Mouse (Mus musculus) kidney, postnatal 0 days (tissue): ENCODE measurements at regions not wholly inside any gene's neighbourhood (a gene's known extent, or its start where the extent isn't known, plus 50 kb on each side); places are given as distances from the start of the nearest gene placed in this dataset.
A peak's percentile ranks its signal among the peaks of the same experiment; 100 is the strongest.
"Not testable (repeated sequence)": the region's sequence is repeated elsewhere in the genome, so short reads cannot be mapped to it uniquely, and the experiment has no call there.

Experiments used
- ATAC-seq: fragments of 200-750 bp; cut with Nextera tagmentation; replicated peaks from 2 replicates; pipeline ENCODE4 v1.8.0; 2017; ENCODE audit warnings: low read depth, moderate number of reproducible peaks, moderate TSS enrichment, moderate library complexity; ENCODE audit not compliant: low FRiP score
- DNase-seq: peaks from one replicate; pipeline ENCODE4 v3.0.0-alpha.2; 2016; ENCODE audit warnings: low spot score
- H3K27ac ChIP-seq: fragments of 300-500 bp; sonication (generic); 2 replicates; pipeline ENCODE4 v1.5.1; 2014; ENCODE audit warnings: mild to moderate bottlenecking
- H3K27me3 ChIP-seq: fragments of 300-500 bp; sonication (generic); 2 replicates; pipeline ENCODE4 v1.6.1; 2014; ENCODE audit warnings: low read length, mixed read lengths; ENCODE audit not compliant: insufficient read depth
- H3K36me3 ChIP-seq: fragments of 300-500 bp; sonication (generic); 2 replicates; pipeline ENCODE4 v1.6.1; 2014; ENCODE audit warnings: low read length, mixed read lengths; ENCODE audit not compliant: insufficient read depth
- H3K4me1 ChIP-seq: fragments of 300-500 bp; sonication (generic); replicated peaks from 2 replicates; pipeline ENCODE4 v1.6.1; 2014; ENCODE audit warnings: antibody characterized with exemption, low read length, mixed read lengths; ENCODE audit not compliant: insufficient read depth
- H3K4me2 ChIP-seq: fragments of 300-500 bp; sonication (generic); 2 replicates; pipeline ENCODE4 v1.6.1; 2014; ENCODE audit warnings: mild to moderate bottlenecking, low read length, moderate library complexity, mixed read lengths
- H3K4me3 ChIP-seq: fragments of 300-500 bp; sonication (generic); replicated peaks from 2 replicates; pipeline ENCODE4 v1.5.1; 2014; ENCODE audit warnings: low read depth, low read length
- H3K9ac ChIP-seq: fragments of 300-500 bp; sonication (generic); 2 replicates; pipeline ENCODE4 v1.6.1; 2014; ENCODE audit warnings: low read depth, low read length
- H3K9me3 ChIP-seq: fragments of 300-500 bp; sonication (generic); replicated peaks from 2 replicates; pipeline ENCODE4 v1.6.1; 2016; ENCODE audit warnings: low read length, inconsistent platforms, mixed read lengths
- CTCF ChIP-seq: IDR thresholded peaks from 2 replicates; pipeline ENCODE4 v1.5.1; 2016; ENCODE audit warnings: antibody characterized with exemption, low read depth, mild to moderate bottlenecking, moderate library complexity
- WGBS: fragments of 180-500 bp; shearing (Covaris S2); extraction: QIAGEN DNeasy Blood & Tissue Kit; methylation state at CpG from one replicate; pipeline ENCODE4 v1.1.7; 2014; 5-methylcytosine and 5-hydroxymethylcytosine counted together

DNA sequence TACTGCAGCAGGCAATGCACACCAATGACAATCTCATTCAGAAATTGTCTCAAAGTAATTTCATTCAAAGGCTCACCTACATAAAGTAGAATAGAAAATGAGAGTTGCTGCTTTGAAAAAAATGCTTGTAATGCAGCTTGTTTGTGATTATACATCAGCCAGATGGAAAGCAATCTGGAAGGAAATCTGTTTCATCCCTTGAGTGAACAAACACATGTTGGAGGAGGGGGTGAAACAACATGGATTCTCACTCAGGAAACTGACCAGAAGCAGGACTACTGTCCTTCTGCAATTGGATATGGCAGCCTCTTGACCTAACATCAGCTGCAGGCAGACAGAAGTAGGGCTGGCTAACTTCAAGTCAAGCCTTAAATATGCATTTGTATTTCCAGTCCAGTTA, 84.8 kb upstream of the Cep85l start:
- H3K4me1 ChIP-seq: peaks cover 10% of the 10 kb centered on the region; the same call in 1 of the 2 replicates
- no peaks in the 10 kb centered on the region for H3K27me3 ChIP-seq
- H3K9me3 ChIP-seq: no peaks in the 10 kb centered on the region
- no peak overlapping the region for H3K4me3 ChIP-seq
- DNase-seq (no peak), ATAC-seq (no peak)
- H3K9ac ChIP-seq: no peak overlapping the region
- no peak for TF ChIP-seq CTCF
- H3K27ac ChIP-seq: no peak overlapping the region
- H3K36me3 ChIP-seq: no peaks in the 10 kb centered on the region
- H3K4me2 ChIP-seq: no peak overlapping the region

DNA sequence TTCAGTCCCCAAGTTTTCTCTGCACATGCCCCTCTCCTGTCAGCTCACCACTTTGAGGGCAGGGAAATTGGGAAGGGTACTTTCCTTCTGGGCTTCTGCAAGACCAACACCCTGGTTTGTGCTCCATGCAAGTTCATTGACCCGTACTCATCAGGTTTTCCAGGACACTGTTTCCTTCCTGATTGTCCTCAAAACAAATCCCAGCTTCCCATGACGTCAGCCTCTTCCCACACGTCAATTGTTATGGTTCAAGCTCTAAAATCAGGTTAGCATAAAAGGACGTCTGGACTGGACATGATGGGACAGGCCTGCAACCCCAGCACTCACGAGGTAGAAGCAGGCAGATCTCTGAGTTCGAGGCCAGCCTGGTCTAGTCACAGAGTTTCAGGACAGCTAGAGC, 84.3 kb upstream of the Cep85l start:
- Histone ChIP-seq H3K4me1 (peaks cover 10% of the 10 kb centered on the region; the same call in 1 of the 2 replicates), H3K4me3 (no peak overlapping the region), H3K9me3 (no peaks in the 10 kb centered on the region), H3K9ac (no peak overlapping the region), H3K27ac (no peak overlapping the region), H3K27me3 (no peaks in the 10 kb centered on the region), H3K4me2 (no peak overlapping the region), H3K36me3 (no peaks in the 10 kb centered on the region)
- ATAC-seq (no peak), DNase-seq (peak; percentile 17)
- 61% methylated on average over 6 of the region's 6 CpGs for WGBS
- TF ChIP-seq CTCF: no peak

DNA sequence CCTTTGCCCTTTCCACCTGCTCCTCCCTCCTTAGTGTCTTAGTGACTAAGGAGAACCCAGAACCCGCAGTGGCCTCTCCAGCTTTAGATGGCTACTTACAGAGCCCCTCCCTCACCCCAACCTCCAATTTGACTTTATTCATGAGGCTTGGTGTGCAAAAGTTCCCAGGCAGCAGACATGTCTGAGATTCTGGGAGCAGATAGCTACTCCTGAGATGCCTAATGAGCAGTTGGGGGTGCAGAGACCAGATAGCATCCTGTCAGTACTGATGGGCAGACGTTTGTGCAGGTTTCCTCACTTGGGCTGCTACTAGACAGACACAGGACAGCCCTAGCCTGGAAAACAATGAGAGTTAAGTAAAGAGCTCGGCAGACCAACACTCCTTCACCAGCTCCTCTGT, 83.7 kb upstream of the Cep85l start:
- Histone ChIP-seq H3K9ac (no peak overlapping the region), H3K9me3 (no peaks in the 10 kb centered on the region), H3K4me3 (no peak overlapping the region), H3K4me2 (no peak overlapping the region), H3K27me3 (no peaks in the 10 kb centered on the region), H3K36me3 (no peaks in the 10 kb centered on the region), H3K27ac (0 out of 2 replicates have a peak overlapping the region, but pooled peaks have one; percentile 10), H3K4me1 (peaks cover 10% of the 10 kb centered on the region; the same call in 1 of the 2 replicates)
- no peak for ATAC-seq
- no peak for DNase-seq
- no peak for TF ChIP-seq CTCF
- WGBS: 41% methylated on average over 3 of the region's 3 CpGs

DNA sequence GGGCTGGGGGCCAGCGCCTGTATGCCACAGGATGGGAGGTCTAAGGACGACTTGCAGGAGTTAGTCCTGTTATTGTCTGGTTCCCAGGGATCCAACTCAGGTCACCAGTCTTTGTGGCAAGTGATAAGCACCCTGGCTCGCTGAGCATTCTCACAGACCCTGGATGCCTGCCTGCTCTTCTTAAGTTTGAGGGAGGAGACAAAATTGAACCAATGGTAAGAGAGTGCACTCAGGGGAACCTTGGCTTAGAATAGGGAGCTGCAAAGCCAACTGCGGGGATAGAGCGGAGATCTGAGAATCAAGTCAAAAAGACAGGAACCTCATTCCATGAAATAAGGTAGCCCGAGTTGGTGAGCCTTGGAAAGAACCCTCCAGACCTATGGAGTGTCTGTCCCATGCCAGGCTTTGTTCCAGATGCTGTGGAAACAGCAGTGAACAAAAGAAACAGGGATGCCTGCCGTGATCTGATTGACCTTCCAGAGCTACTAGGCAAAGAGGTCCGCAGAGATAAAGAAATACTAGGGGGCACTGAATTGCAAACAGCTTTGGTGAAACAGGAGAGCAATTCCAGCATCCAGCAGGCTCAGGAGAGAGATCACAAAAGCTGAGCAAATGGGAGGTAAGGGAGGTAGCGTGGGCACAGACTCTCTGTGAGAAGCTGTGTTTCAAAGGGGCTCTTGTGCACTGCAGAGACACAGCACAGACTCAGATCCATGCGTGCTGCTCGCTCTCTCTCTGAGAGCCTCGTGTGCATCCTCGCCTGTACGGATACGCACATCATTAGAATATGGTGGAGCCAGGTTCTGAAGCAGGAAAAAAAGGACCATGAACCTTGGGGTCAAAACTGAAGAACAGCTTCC, 82.9 kb upstream of the Cep85l start:
- 51% methylated on average over 15 of the region's 15 CpGs for WGBS

DNA sequence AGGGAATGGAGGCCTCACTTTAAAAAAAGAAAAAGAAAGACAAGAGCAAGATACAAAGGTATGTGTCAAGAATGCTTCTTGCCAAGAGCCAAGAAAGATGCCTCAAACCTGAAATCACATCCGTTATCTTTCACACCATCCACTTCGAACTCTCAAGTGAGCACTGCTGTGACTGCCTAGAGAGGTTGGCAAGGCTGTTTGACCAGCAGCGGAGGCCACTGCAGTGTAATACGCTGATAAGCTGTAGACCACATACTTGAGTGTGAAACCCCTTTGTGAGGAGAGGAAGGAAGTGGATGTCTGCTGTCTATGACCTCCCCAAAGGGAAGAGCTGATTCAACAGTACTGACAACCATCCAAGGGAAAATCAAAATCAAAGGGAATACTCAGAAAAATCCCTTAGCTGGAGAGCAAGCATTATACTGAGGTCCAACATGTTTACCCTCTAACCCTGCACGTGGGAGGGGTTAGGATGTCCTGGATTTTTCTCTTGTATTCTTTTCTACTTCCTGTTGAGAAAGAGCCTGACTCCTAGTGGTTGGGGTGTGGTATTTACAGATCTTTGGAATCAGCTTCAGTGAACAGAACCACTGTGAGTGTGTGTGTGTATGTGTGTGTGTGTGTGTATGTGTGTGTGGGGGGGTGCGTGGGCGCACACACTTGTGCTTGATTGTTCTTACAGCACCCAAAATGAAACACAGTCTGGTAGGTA, 81.5 kb upstream of the Cep85l start:
- no peak overlapping the region for H3K9ac ChIP-seq
- DNase-seq: peak; percentile 58
- WGBS: 74% methylated on average over 7 of the region's 7 CpGs
- TF ChIP-seq CTCF: peak; percentile 58
- H3K36me3 ChIP-seq: no peaks in the 10 kb centered on the region
- H3K27ac ChIP-seq: 0 out of 2 replicates have a peak overlapping the region, but pooled peaks have one; percentile 4
- H3K9me3 ChIP-seq: no peaks in the 10 kb centered on the region
- peaks cover 8% of the 10 kb centered on the region; the same call in 1 of the 2 replicates for H3K4me1 ChIP-seq
- no peak for ATAC-seq
- no peak overlapping the region for H3K4me3 ChIP-seq
- H3K27me3 ChIP-seq: no peaks in the 10 kb centered on the region
- H3K4me2 ChIP-seq: no peak overlapping the region

More for the DNA sequence above, 82.9 kb upstream of the Cep85l start:
- Histone ChIP-seq H3K27ac (peak overlapping the region; percentile 47), H3K9ac (0 out of 2 replicates have a peak overlapping the region, but pooled peaks have one; percentile 9), H3K27me3 (no peaks in the 10 kb centered on the region), H3K36me3 (no peaks in the 10 kb centered on the region), H3K4me2 (no peak overlapping the region), H3K4me1 (peaks cover 10% of the 10 kb centered on the region; the same call in 1 of the 2 replicates), H3K4me3 (no peak overlapping the region), H3K9me3 (no peaks in the 10 kb centered on the region)
- TF ChIP-seq CTCF: no peak
- ATAC-seq: no peak
- DNase-seq: no peak

DNA sequence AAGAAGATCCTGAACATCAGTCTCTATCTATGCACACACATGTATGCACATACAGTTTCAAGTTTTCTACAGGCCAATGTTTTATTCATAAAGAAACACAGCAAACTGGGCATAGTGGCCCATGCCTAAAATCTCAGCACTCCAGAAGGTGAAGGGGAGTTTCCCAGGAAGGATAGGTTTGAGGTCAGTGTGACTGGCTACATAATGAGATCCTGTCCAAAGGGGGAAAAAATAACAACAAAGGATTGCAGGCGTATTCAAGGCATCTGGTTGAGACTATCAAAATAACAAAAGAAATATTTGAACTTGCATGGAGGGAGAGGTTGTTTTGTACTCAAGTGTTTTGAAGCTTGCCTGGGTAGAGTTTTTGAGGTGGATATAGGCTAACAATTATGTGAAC, 80.0 kb upstream of the Cep85l start:
- not testable (repeated sequence) for H3K9ac ChIP-seq, H3K9me3 ChIP-seq, H3K4me2 ChIP-seq, H3K36me3 ChIP-seq, ATAC-seq, DNase-seq, H3K27me3 ChIP-seq, H3K4me1 ChIP-seq, H3K4me3 ChIP-seq, H3K27ac ChIP-seq
- 39% methylated on average over 1 of the region's 1 CpGs for WGBS
